Mouse (Mus musculus) liver, postnatal 0 days (tissue): ENCODE measurements around the gene Chst3.

ENCODE experiments used
- CTCF ChIP-seq: sonication (generic); IDR thresholded peaks from 2 replicates; pipeline ENCODE4 v1.5.1; 2016; ENCODE audit warnings: antibody characterized with exemption, low read depth
- EP300 ChIP-seq: IDR thresholded peaks from 2 replicates; pipeline ENCODE4 v1.6.1; 2016; ENCODE audit warnings: antibody characterized with exemption, low read depth, mild to moderate bottlenecking

GRCm38 (mm10) chr10:60218033-60218590 lies 948 bp downstream of the Chst3 start:
- no peak for TF ChIP-seq CTCF
- no peak for TF ChIP-seq EP300
